Mouse (Mus musculus) liver, embryonic 15.5 days (tissue): ENCODE data around the gene Ndst2. TPM values are rescaled to one million over a fixed set of nuclear protein-coding genes. Genes with fewer than 3 reads are reported as not detected.

Source experiments
- ATAC-seq: fragments of 200-750 bp; cut with Nextera tagmentation; 2 replicates; pipeline ENCODE4 v1.8.0; 2017; ENCODE audit warnings: moderate number of reproducible peaks, mild to moderate bottlenecking, moderate library complexity; ENCODE audit not compliant: insufficient read depth
- H3K27ac ChIP-seq: fragments of 300-500 bp; sonication (generic); replicated peaks from 2 replicates; pipeline ENCODE4 v1.5.1; 2015; ENCODE audit warnings: mild to moderate bottlenecking, inconsistent platforms
- H3K27me3 ChIP-seq: fragments of 300-500 bp; sonication (generic); 2 replicates; pipeline ENCODE4 v1.6.1; 2015; ENCODE audit warnings: mild to moderate bottlenecking, inconsistent platforms
- H3K36me3 ChIP-seq: fragments of 300-500 bp; sonication (generic); replicated peaks from 2 replicates; pipeline ENCODE4 v1.6.1; 2015; ENCODE audit warnings: moderate library complexity, mild to moderate bottlenecking, inconsistent platforms
- H3K4me1 ChIP-seq: fragments of 300-500 bp; sonication (generic); replicated peaks from 2 replicates; pipeline ENCODE4 v1.6.1; 2015; ENCODE audit warnings: inconsistent platforms
- H3K4me2 ChIP-seq: fragments of 300-500 bp; sonication (generic); 2 replicates; pipeline ENCODE4 v1.6.1; 2015; ENCODE audit warnings: moderate library complexity, mild to moderate bottlenecking, inconsistent platforms
- H3K4me3 ChIP-seq: fragments of 300-500 bp; sonication (generic); replicated peaks from 2 replicates; pipeline ENCODE4 v1.5.1; 2015; ENCODE audit warnings: mild to moderate bottlenecking, inconsistent platforms
- H3K9ac ChIP-seq: fragments of 300-500 bp; sonication (generic); 2 replicates; pipeline ENCODE4 v1.6.1; 2015; ENCODE audit warnings: moderate library complexity, mild to moderate bottlenecking, inconsistent platforms
- H3K9me3 ChIP-seq: fragments of 300-500 bp; sonication (generic); replicated peaks from 2 replicates; pipeline ENCODE4 v1.6.1; 2016; ENCODE audit warnings: inconsistent platforms
- WGBS: fragments of 180-500 bp; shearing (Covaris S2); methylation state at CpG from one replicate; pipeline ENCODE4 v1.1.7; 2015; ENCODE audit warnings: mixed read lengths; ENCODE audit not compliant: insufficient replicate concordance; 5-methylcytosine and 5-hydroxymethylcytosine counted together
- polyA plus RNA-seq: library from polyadenylated mRNA; unstranded; fragments of >200 nt; fragmentation: Nextera tagmentation; extraction: Ambion mirVana; gene quantifications from 2 replicates; pipeline ENCODE4 v1.2.1, GENCODE M21; 2015

The Ndst2 gene
- 16.3 and 17.5 TPM in 2 replicates for polyA plus RNA-seq

- Histone ChIP-seq H3K4me3 (peak within 1 kb of the TSS; percentile 93), H3K27ac (peak within 1 kb of the TSS; percentile 90), H3K4me2 (peak within 1 kb of the TSS; percentile 88), H3K9ac (peak within 1 kb of the TSS; percentile 96), H3K36me3 (peaks cover 44% of the 10 kb centered on the region), H3K27me3 (no peaks in the 10 kb centered on the region), H3K9me3 (no peaks in the 10 kb centered on the region), H3K4me1 (peaks cover 68% of the 10 kb centered on the region)
- WGBS: under 1% methylated on average over 70 of the region's 81 CpGs
- peak; percentile 97 for ATAC-seq
Measured at GRCm38 (mm10) chr14:20733952-20734774, at the start of gene Ndst2. Gene Ndst2, minus strand, starts transcription at chr14:20734562.

DNA sequence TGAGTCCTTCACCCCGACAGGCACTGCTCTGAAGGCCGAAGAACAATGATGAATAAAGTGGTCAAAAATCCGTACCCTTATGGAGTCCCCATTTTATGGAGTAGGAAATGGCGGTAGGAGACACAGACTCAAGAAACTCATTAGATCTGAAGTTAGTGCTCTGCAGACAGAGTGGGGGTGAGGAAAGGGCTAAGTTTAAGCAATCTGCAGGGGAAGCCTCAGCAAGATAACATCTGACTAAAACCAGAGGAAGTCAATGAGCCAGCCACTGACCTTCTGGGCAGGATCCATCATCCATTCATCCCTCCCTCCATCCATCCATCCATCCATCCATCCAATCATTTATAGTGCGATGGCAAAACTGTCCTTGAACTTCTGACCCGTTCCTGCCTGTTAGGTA lies 49.2 kb upstream of the Ndst2 start:
- H3K27ac ChIP-seq: no peak overlapping the region
- no peak overlapping the region for H3K4me2 ChIP-seq
- H3K9me3 ChIP-seq: no peaks in the 10 kb centered on the region
- peaks cover 28% of the 10 kb centered on the region for H3K4me1 ChIP-seq
- WGBS: 65% methylated on average over 6 of the region's 6 CpGs
- no peak overlapping the region for H3K9ac ChIP-seq
- H3K36me3 ChIP-seq: peaks cover 14% of the 10 kb centered on the region
- no peak overlapping the region for H3K4me3 ChIP-seq
- H3K27me3 ChIP-seq: no peaks in the 10 kb centered on the region
- ATAC-seq: no peak

DNA sequence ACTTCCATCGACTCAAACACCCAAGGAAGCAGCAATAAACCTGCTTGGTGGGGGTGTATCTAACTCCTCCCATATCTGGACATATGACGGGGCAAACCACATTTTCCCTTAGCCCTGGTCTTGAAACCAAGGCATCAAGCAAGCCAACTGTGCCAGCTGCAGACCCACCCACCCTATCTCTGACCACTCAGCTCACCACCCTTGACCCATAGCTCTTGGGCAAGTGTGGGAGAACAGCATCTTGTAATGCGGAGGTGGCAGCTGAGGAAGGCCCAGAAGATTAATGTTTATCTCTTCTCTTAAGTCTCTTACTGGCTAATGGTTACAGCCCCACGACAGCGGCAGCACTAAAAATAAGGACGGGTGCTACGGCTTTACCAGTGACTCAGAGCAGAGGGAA lies 48.5 kb upstream of the Ndst2 start:
- H3K4me3 ChIP-seq: no peak overlapping the region
- H3K9ac ChIP-seq: no peak overlapping the region
- H3K4me2 ChIP-seq: no peak overlapping the region
- H3K27ac ChIP-seq: no peak overlapping the region
- H3K27me3 ChIP-seq: no peaks in the 10 kb centered on the region
- H3K4me1 ChIP-seq: peaks cover 28% of the 10 kb centered on the region
- peaks cover 20% of the 10 kb centered on the region for H3K36me3 ChIP-seq
- no peak for ATAC-seq
- no peaks in the 10 kb centered on the region for H3K9me3 ChIP-seq
- WGBS: 62% methylated on average over 7 of the region's 7 CpGs

DNA sequence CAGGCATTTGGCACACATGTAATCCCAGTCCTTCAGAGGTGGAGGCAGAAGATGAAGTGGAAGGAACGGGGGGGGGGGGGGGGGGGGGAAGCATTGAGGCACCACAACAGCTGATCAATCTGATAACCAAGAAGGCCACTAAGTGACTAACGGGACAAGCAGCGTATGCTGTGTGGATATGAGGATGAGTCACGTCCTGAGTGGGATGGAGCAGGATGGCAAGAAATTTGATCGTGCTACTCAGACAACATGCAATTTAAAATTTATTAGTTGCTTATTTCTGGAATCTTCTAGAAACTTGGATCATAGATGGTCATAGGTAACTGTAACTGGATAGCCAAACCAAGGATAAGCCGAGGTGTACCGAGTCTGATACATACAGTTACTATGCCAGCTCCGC lies 45.9 kb upstream of the Ndst2 start:
- no peak overlapping the region for H3K4me2 ChIP-seq
- H3K36me3 ChIP-seq: peaks cover 23% of the 10 kb centered on the region
- H3K4me3 ChIP-seq: no peak overlapping the region
- no peak for ATAC-seq
- WGBS: 72% methylated on average over 8 of the region's 8 CpGs
- H3K9ac ChIP-seq: no peak overlapping the region
- no peak overlapping the region for H3K27ac ChIP-seq
- H3K9me3 ChIP-seq: no peaks in the 10 kb centered on the region
- no peaks in the 10 kb centered on the region for H3K27me3 ChIP-seq
- peaks cover 17% of the 10 kb centered on the region for H3K4me1 ChIP-seq

- Histone ChIP-seq H3K27me3 (no peaks in the 10 kb centered on the region), H3K9me3 (no peaks in the 10 kb centered on the region), H3K4me1 (peaks cover 13% of the 10 kb centered on the region; the same call in 1 of the 2 replicates), H3K4me3 (no peak overlapping the region), H3K4me2 (no peak overlapping the region), H3K9ac (no peak overlapping the region), H3K27ac (no peak overlapping the region), H3K36me3 (peaks cover 21% of the 10 kb centered on the region)
- no peak for ATAC-seq
- WGBS: 78% methylated on average over 8 of the region's 8 CpGs
Measured at GRCm38 (mm10) chr14:20778496-20778895, 44.1 kb upstream of the Ndst2 start.

DNA sequence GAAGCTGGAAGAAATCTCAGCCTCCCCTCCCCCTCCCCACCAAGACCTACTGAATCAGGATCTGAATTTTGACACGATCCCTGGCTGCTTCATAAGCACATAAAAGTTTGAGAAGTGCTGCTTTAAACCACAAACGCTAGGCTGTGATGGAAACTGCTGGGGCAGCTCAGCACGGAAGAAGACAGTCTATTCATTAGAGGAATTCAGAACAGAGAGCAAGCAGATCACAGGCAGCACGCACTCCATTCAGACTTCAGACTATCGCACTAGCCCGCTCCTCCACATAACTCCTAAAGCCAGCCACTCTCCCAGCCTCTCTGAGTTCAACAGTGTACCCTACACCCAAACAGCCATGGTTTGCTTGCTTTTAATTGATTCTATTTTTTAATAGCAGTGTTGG lies 41.3 kb upstream of the Ndst2 start:
- no peak overlapping the region for H3K4me3 ChIP-seq
- H3K4me2 ChIP-seq: no peak overlapping the region
- H3K9ac ChIP-seq: no peak overlapping the region
- no peak for ATAC-seq
- H3K27me3 ChIP-seq: no peaks in the 10 kb centered on the region
- H3K27ac ChIP-seq: no peak overlapping the region
- no peaks in the 10 kb centered on the region for H3K9me3 ChIP-seq
- peaks cover 19% of the 10 kb centered on the region for H3K4me1 ChIP-seq
- 48% methylated on average over 6 of the region's 6 CpGs for WGBS
- peaks cover 19% of the 10 kb centered on the region for H3K36me3 ChIP-seq

- H3K9me3 ChIP-seq: no peaks in the 10 kb centered on the region
- WGBS: 56% methylated on average over 3 of the region's 3 CpGs
- H3K27ac ChIP-seq: no peak overlapping the region
- no peak overlapping the region for H3K4me3 ChIP-seq
- H3K4me1 ChIP-seq: peaks cover 19% of the 10 kb centered on the region
- peaks cover 22% of the 10 kb centered on the region for H3K36me3 ChIP-seq
- H3K27me3 ChIP-seq: no peaks in the 10 kb centered on the region
- ATAC-seq: no peak
- no peak overlapping the region for H3K4me2 ChIP-seq
- H3K9ac ChIP-seq: no peak overlapping the region
Measured at GRCm38 (mm10) chr14:20773410-20773809, 39.0 kb upstream of the Ndst2 start.

DNA sequence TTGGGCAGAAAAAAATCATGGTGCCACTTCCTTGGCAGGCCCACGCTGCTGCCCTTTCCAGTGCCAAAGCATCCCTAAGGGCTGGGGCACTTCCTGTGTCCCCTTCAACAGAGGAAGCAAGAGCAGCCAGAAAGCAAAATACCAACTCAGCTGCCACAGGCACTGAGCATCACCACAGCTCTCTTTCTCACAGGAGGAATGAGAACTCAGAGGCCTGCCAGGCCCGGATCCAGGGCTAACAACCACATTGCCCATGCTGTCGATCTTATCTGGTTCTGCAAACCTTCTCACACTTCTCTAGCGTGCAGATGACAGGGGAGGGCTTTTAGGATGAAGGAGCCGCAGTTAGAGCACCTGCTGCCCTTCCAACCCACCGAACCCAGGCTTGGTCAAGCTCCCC lies 38.4 kb upstream of the Ndst2 start:
- Histone ChIP-seq H3K9ac (no peak overlapping the region), H3K9me3 (no peaks in the 10 kb centered on the region), H3K4me1 (peaks cover 19% of the 10 kb centered on the region), H3K27me3 (no peaks in the 10 kb centered on the region), H3K4me3 (no peak overlapping the region), H3K36me3 (peaks cover 16% of the 10 kb centered on the region), H3K4me2 (no peak overlapping the region), H3K27ac (no peak overlapping the region)
- whole genome bisulfite sequencing: 35% methylated on average over 6 of the region's 6 CpGs
- ATAC-seq: no peak

DNA sequence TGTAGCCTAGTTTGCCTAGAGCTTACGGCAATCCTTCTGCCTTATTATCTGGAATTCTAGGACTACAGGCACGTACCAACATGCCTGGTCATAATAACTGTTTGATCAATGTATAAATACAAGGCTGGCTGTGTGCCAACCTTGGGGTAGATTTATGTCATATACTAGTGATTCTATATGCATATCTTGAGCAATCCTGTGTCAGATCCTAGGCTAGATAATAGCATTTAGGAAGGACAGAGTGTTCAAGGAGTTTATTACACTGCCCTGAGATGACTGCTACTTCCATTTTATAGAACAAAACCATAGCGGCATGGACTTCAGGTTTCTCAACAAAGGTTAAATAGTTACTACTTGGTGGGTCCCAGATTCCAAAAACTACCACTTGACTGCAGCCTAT lies 37.6 kb upstream of the Ndst2 start:
- no peaks in the 10 kb centered on the region for H3K27me3 ChIP-seq
- H3K27ac ChIP-seq: no peak overlapping the region
- no peak overlapping the region for H3K9ac ChIP-seq
- H3K4me3 ChIP-seq: no peak overlapping the region
- peaks cover 19% of the 10 kb centered on the region for H3K4me1 ChIP-seq
- H3K9me3 ChIP-seq: no peaks in the 10 kb centered on the region
- H3K4me2 ChIP-seq: no peak overlapping the region
- 78% methylated on average over 3 of the region's 3 CpGs for WGBS
- no peak for ATAC-seq
- peaks cover 10% of the 10 kb centered on the region for H3K36me3 ChIP-seq

DNA sequence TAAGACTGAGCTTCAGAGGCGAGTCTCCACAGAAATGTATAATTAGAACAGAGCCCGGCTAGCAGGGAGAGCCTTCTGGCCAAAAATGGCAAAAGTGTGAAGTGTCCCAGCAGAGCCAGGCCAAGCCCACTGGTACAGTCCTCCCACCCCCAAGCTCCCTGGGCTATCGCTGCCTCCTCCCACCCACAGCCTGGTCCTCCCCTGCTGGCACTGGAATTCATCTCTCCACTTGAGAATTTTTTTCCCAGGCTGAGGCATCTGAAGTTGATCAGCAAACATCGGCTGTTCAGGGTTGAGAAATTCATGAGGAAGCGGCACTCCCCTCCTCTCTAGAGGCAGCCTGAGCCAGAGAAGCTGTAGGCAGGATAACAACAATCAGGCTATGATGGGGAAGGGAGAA lies 34.2 kb upstream of the Ndst2 start:
- Histone ChIP-seq H3K4me1 (peaks cover 9% of the 10 kb centered on the region), H3K9me3 (no peaks in the 10 kb centered on the region), H3K36me3 (peaks cover 29% of the 10 kb centered on the region), H3K9ac (no peak overlapping the region), H3K27ac (no peak overlapping the region), H3K4me2 (no peak overlapping the region), H3K27me3 (no peaks in the 10 kb centered on the region), H3K4me3 (no peak overlapping the region)
- 71% methylated on average over 5 of the region's 5 CpGs for WGBS
- no peak for ATAC-seq

GRCm38 (mm10) chr14:20767936-20768335 lies 33.6 kb upstream of the Ndst2 start:
- H3K36me3 ChIP-seq: peaks cover 33% of the 10 kb centered on the region
- H3K27me3 ChIP-seq: no peaks in the 10 kb centered on the region
- H3K4me1 ChIP-seq: 0 out of 2 replicates have a peak, but pooled peaks cover 3% of the 10 kb centered on the region
- no peak overlapping the region for H3K4me2 ChIP-seq
- H3K9ac ChIP-seq: no peak overlapping the region
- no peak overlapping the region for H3K27ac ChIP-seq
- WGBS: 78% methylated on average over 7 of the region's 7 CpGs
- no peak overlapping the region for H3K4me3 ChIP-seq
- no peaks in the 10 kb centered on the region for H3K9me3 ChIP-seq
- ATAC-seq: no peak
